Mouse (Mus musculus) midbrain, postnatal 0 days (tissue): ENCODE results near the gene Slc24a2. TPM values are rescaled to one million over a fixed set of nuclear protein-coding genes. Genes with fewer than 3 reads are reported as not detected.

Experiments
- ATAC-seq: fragments of 200-750 bp; cut with Nextera tagmentation; 2 replicates; pipeline ENCODE4 v1.8.0; 2017; ENCODE audit warnings: moderate number of reproducible peaks, mild to moderate bottlenecking, moderate TSS enrichment, moderate library complexity; ENCODE audit not compliant: low FRiP score
- DNase-seq: peaks from one replicate; pipeline ENCODE4 v3.0.0-alpha.2; 2015; ENCODE audit warnings: low spot score
- H3K27ac ChIP-seq: fragments of 300-500 bp; sonication (generic); 2 replicates; pipeline ENCODE4 v1.5.1; 2014; ENCODE audit warnings: low read depth, mild to moderate bottlenecking, low read length, mixed read lengths
- H3K27me3 ChIP-seq: fragments of 300-500 bp; sonication (generic); 2 replicates; pipeline ENCODE4 v1.6.1; 2014; ENCODE audit warnings: low read length, control low read depth, mixed read lengths; ENCODE audit not compliant: insufficient read depth
- H3K36me3 ChIP-seq: fragments of 300-500 bp; sonication (generic); 2 replicates; pipeline ENCODE4 v1.6.1; 2014; ENCODE audit warnings: low read length, control low read depth, mixed read lengths; ENCODE audit not compliant: insufficient read depth
- H3K4me1 ChIP-seq: fragments of 300-500 bp; sonication (generic); 2 replicates; pipeline ENCODE4 v1.6.1; 2014; ENCODE audit warnings: mild to moderate bottlenecking, control low read depth, antibody characterized with exemption, low read length, mixed read lengths; ENCODE audit not compliant: insufficient read depth
- H3K4me2 ChIP-seq: fragments of 300-500 bp; sonication (generic); 2 replicates; pipeline ENCODE4 v1.6.1; 2014; ENCODE audit warnings: low read depth, mild to moderate bottlenecking, low read length, mixed read lengths; ENCODE audit not compliant: poor library complexity, severe bottlenecking
- H3K4me3 ChIP-seq: fragments of 300-500 bp; sonication (generic); 2 replicates; pipeline ENCODE4 v1.5.1; 2014; ENCODE audit warnings: low read depth, mild to moderate bottlenecking, low read length, moderate library complexity
- H3K9ac ChIP-seq: fragments of 300-500 bp; sonication (generic); replicated peaks from 2 replicates; pipeline ENCODE4 v1.6.1; 2014; ENCODE audit warnings: mild to moderate bottlenecking, low read length, moderate library complexity, mixed read lengths; ENCODE audit not compliant: poor library complexity, severe bottlenecking
- H3K9me3 ChIP-seq: fragments of 300-500 bp; sonication (generic); 2 replicates; pipeline ENCODE4 v1.6.1; 2016; ENCODE audit warnings: low read length, control low read depth
- CTCF ChIP-seq: IDR thresholded peaks from 2 replicates; pipeline ENCODE4 v1.5.1; 2016; ENCODE audit warnings: antibody characterized with exemption, mild to moderate bottlenecking
- WGBS: fragments of 180-500 bp; shearing (Covaris S2); extraction: QIAGEN DNeasy Blood & Tissue Kit; methylation state at CpG from one replicate; pipeline ENCODE4 v1.1.7; 2014; 5-methylcytosine and 5-hydroxymethylcytosine counted together
- polyA plus RNA-seq: library from polyadenylated mRNA; unstranded; fragments of >200 nt; fragmentation: Nextera tagmentation; extraction: Ambion mirVana; gene quantifications from 2 replicates; pipeline ENCODE4 v1.2.1, GENCODE M21; 2015
- total RNA-seq: library from RNA; depleted of rRNA; stranded (reverse); fragments of >200 nt; gene quantifications from 2 replicates; pipeline ENCODE4 v1.2.3, GENCODE M21; 2014

Gene Slc24a2
- total and polyA plus RNA-seq, 2 experiments from 2014 or later, result 3.3 to 19.4 TPM

DNA sequence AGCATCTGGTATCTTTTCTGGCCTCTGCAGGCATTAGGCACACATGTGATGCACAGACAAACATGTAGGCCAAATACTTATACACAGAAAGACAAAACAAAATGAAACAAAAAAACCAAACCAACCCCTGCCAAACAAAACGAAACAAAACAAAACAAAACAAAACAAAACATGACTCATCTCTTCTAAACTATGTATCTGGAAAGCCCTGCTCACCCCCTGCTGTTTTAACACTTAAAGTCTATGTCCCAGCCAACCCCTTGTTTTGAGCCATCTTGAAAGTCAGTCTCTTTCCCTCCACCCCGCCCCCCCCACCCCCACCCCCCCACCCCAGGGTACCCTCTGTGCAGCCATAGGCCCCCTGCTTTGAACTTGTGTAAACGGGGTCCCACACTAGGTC is 293.6 kb downstream of the Slc24a2 start:
- H3K4me1 ChIP-seq, result no peaks in the 10 kb centered on the region
- H3K4me2 ChIP-seq, result no peak overlapping the region
- no peaks in the 10 kb centered on the region for H3K9me3 ChIP-seq
- 48% methylated on average over 3 of the region's 3 CpGs for WGBS
- no peak for TF ChIP-seq CTCF
- no peak overlapping the region for H3K4me3 ChIP-seq
- H3K27ac ChIP-seq, result no peak overlapping the region
- no peaks in the 10 kb centered on the region for H3K27me3 ChIP-seq
- H3K36me3 ChIP-seq, result no peaks in the 10 kb centered on the region
- ATAC-seq (no peak), DNase-seq (no peak)
- H3K9ac ChIP-seq, result no peak overlapping the region

DNA sequence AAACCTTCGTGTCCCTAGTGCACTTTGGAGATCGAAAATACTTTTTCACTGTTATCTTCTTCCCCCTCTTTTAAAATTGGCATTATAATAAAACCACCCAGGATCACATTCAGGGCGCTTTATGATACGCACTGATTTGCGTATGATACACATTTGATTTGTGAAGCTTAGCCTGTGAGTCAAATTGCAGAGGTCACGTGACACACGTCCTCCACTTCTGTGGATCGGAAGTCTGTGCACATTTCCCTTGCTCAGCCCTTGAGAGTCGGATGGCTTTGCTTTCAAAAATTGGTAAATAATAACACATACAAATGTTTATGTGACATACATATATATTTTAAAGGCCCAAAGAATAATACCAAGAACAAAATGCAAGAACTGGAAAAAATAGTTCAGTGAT is 294.1 kb downstream of the Slc24a2 start:
- H3K4me2 ChIP-seq, result no peak overlapping the region
- no peak for TF ChIP-seq CTCF
- H3K4me1 ChIP-seq, result no peaks in the 10 kb centered on the region
- no peaks in the 10 kb centered on the region for H3K9me3 ChIP-seq
- ATAC-seq, result no peak
- H3K9ac ChIP-seq, result no peak overlapping the region
- H3K36me3 ChIP-seq, result no peaks in the 10 kb centered on the region
- no peak overlapping the region for H3K27ac ChIP-seq
- 95% methylated on average over 9 of the region's 9 CpGs for WGBS
- H3K27me3 ChIP-seq, result no peaks in the 10 kb centered on the region
- DNase-seq, result no peak
- no peak overlapping the region for H3K4me3 ChIP-seq
